In the genomic region with DNA sequence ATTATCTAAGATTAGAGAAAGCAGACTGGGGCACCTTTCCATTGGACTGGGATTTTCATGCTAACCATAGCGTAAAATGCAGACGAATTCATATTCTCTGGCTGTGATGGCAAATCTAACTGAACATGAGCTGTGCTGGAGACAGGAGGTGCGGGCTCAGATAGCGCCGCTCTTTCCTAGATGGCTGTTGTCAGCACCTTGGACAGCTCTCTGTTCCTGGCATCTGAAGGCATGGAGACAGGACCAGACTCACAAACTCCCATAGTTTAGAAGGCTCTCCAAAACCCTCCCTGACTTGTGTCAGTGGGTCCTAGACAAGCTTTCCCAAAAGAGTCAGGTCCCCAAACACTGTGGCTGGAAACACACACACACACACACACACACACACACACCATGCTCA, we compare ENCODE assay signal across 9 mouse cellular contexts. TPM values are rescaled to one million over a fixed set of nuclear protein-coding genes. Genes with fewer than 3 reads are reported as not detected.
DNase-seq lines count a peak whose midpoint lies in the region; ATAC-seq lines count a peak whose summit lies in the region.
"Had no signal": no experiment of that assay in that cellular context is flagged by ENCODE, and none has a peak within 500 bp of the region (broad histone marks: within the 10 kb centered on the region; RNA-seq: fewer than 3 reads in every experiment).

No protein-coding gene starts in this region.

- intact Hi-C loops in heart, postnatal 36 days (cut with DNase I), result no loop called here
- intact Hi-C loops in left cerebral cortex, postnatal 25 days (cut with DNase I), result no loop called here

- ATAC-seq in CD4-positive, CD25-positive, alpha-beta regulatory T cell, adult 4 months, result no peak

- peak; percentile 19 for DNase-seq in heart, postnatal 36 days
- no peak for DNase-seq in heart, adult 8-10 months (ENCODE audit: low spot score)
- peak; percentile 43 for DNase-seq in urinary bladder, postnatal 14 days (ENCODE audit: low spot score)
- no peak for DNase-seq in urinary bladder, postnatal 10 days (ENCODE audit: low spot score)
- peak; percentile 36 for DNase-seq in kidney, postnatal 14 days
- peak; percentile 24 for DNase-seq in testis, postnatal 14 days (ENCODE audit: low spot score)
- no peak for DNase-seq in left cerebral cortex, postnatal 25 days (ENCODE audit: low spot score in 2 of 2)

RNA-seq across cellular contexts. Expression of gene Tmem132c, which starts 49.7 kb away (rescaled TPM):
- under 1 TPM; 0.11 TPM for total RNA-seq in heart, postnatal 36 days (2021)
- under 1 TPM; 0.06 to 0.30 (median 0.20) TPM for total RNA-seq in heart, adult 8-10 months (2022)
- total RNA-seq in left cerebral cortex, postnatal 25 days (2021), result 1 to 10 TPM; 6.0 to 6.4 TPM
- polyA plus RNA-seq in CD4-positive, CD25-positive, alpha-beta regulatory T cell, adult 4 months (2017; shearing (Covaris generic)), result not detected
- total RNA-seq: G1E had no signal
- polyA plus RNA-seq: G1E had no signal

Comparison
In these comparisons a context has a peak if more than half of its experiments do, and no peak if none do; other contexts are left out.
1. DNase-seq: peak in heart, postnatal 36 days (2 of 2), urinary bladder, postnatal 14 days (single experiment), kidney, postnatal 14 days (single experiment) and testis, postnatal 14 days (single experiment); none in heart, adult 8-10 months (single experiment), urinary bladder, postnatal 10 days (single experiment) and left cerebral cortex, postnatal 25 days (0 of 2).
2. RNA of gene Tmem132c, which starts 49.7 kb away (total RNA-seq): 6.0 to 6.4 TPM in left cerebral cortex, postnatal 25 days; 0.06 to 0.30 TPM in heart, adult 8-10 months and 0.11 TPM in heart, postnatal 36 days; every median in the first group is over 4 times any median in the second.